Mouse (Mus musculus): ENCODE measurements around the gene Grik2. TPM values are rescaled to one million over a fixed set of nuclear protein-coding genes. Genes with fewer than 3 reads are reported as not detected.

The Grik2 gene
- total RNA-seq, 1 experiment, result 0.22 TPM

GRCm38 (mm10) chr10:49220096-49220495 is 568.5 kb downstream of the Grik2 start:
- no peaks in the 10 kb centered on the region for H3K36me3 ChIP-seq (ENCODE audit: control insufficient read depth, insufficient read depth, low read length, poor library complexity, severe bottlenecking)
- H3K27ac ChIP-seq (ENCODE audit: insufficient read depth, low read depth, low read length, poor library complexity, severe bottlenecking), result no peak overlapping the region
- no peak overlapping the region for H3K9ac ChIP-seq (ENCODE audit: insufficient read depth, low read depth, low read length, poor library complexity, severe bottlenecking)
- no peak for TF ChIP-seq MAFK (IDR thresholded peaks at IDR 0.05; ENCODE audit: insufficient read depth, low read depth, low read length)
- no peak for TF ChIP-seq CHD2 (IDR thresholded peaks at IDR 0.05; ENCODE audit: low read depth, low read length)
- TF ChIP-seq HCFC1 (IDR thresholded peaks at IDR 0.05; ENCODE audit: borderline replicate concordance, insufficient read depth, low read length), result no peak
- no peak for TF ChIP-seq ZNF384 (IDR thresholded peaks at IDR 0.05; ENCODE audit: low read depth, low read length)
- no peak for TF ChIP-seq ZC3H11A (IDR thresholded peaks at IDR 0.05; ENCODE audit: borderline replicate concordance, low read depth, low read length)
- in situ Hi-C loops (cut with MboI; ENCODE audit: low sequenced_read_pairs in 2 of 2, unreplicated experiment in 2 of 2), result no loop called here
- H3K4me1 ChIP-seq (ENCODE audit: control insufficient read depth in 2 of 2, insufficient read depth in 2 of 2, low read length in 2 of 2, poor library complexity in 1 of 2), result no peaks in the 10 kb centered on the region
- no peak for DNase-seq (ENCODE audit: low read depth, low spot score)
- no peaks in the 10 kb centered on the region for H3K9me3 ChIP-seq (ENCODE audit: control insufficient read depth, insufficient read depth, low read depth, low read length)
- H3K4me3 ChIP-seq (ENCODE audit: insufficient read depth in 1 of 2, low read depth in 1 of 2, low read length in 2 of 2, poor library complexity in 1 of 2, severe bottlenecking in 1 of 2), result no peak overlapping the region

DNA sequence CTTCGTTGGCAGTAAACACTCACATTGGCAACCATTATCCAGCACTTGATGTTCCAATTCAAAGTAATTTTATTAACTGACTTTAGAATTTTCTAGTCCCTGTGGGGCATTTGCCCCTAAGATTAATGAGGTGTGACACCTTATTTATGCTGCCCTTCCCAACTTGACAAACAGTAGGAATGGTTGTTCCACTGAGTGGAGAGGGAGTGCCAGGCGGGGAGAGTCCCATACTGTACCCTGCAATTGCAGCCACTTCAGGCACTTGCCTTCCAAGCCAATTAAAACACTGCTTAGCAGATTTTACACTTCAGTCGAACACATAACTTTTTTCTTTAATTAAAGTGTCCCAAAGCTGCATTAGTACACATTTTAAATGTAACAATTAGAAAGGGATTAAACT is 568.9 kb downstream of the Grik2 start:
- Histone ChIP-seq H3K27ac (ENCODE audit: insufficient read depth, low read depth, low read length, poor library complexity, severe bottlenecking) (no peak overlapping the region), H3K4me1 (ENCODE audit: control insufficient read depth in 2 of 2, insufficient read depth in 2 of 2, low read length in 2 of 2, poor library complexity in 1 of 2) (no peaks in the 10 kb centered on the region), H3K4me3 (ENCODE audit: insufficient read depth in 1 of 2, low read depth in 1 of 2, low read length in 2 of 2, poor library complexity in 1 of 2, severe bottlenecking in 1 of 2) (no peak overlapping the region), H3K36me3 (ENCODE audit: control insufficient read depth, insufficient read depth, low read length, poor library complexity, severe bottlenecking) (no peaks in the 10 kb centered on the region), H3K9me3 (ENCODE audit: control insufficient read depth, insufficient read depth, low read depth, low read length) (no peaks in the 10 kb centered on the region), H3K9ac (ENCODE audit: insufficient read depth, low read depth, low read length, poor library complexity, severe bottlenecking) (no peak overlapping the region)
- no peak for DNase-seq (ENCODE audit: low read depth, low spot score)
- in situ Hi-C loops (cut with MboI; ENCODE audit: low sequenced_read_pairs in 2 of 2, unreplicated experiment in 2 of 2), result no loop called here
- TF ChIP-seq ZNF384 (IDR thresholded peaks at IDR 0.05; ENCODE audit: low read depth, low read length), result no peak
- no peak for TF ChIP-seq MAFK (IDR thresholded peaks at IDR 0.05; ENCODE audit: insufficient read depth, low read depth, low read length)
- TF ChIP-seq ZC3H11A (IDR thresholded peaks at IDR 0.05; ENCODE audit: borderline replicate concordance, low read depth, low read length), result no peak
- TF ChIP-seq HCFC1 (IDR thresholded peaks at IDR 0.05; ENCODE audit: borderline replicate concordance, insufficient read depth, low read length), result no peak
- no peak for TF ChIP-seq CHD2 (IDR thresholded peaks at IDR 0.05; ENCODE audit: low read depth, low read length)

DNA sequence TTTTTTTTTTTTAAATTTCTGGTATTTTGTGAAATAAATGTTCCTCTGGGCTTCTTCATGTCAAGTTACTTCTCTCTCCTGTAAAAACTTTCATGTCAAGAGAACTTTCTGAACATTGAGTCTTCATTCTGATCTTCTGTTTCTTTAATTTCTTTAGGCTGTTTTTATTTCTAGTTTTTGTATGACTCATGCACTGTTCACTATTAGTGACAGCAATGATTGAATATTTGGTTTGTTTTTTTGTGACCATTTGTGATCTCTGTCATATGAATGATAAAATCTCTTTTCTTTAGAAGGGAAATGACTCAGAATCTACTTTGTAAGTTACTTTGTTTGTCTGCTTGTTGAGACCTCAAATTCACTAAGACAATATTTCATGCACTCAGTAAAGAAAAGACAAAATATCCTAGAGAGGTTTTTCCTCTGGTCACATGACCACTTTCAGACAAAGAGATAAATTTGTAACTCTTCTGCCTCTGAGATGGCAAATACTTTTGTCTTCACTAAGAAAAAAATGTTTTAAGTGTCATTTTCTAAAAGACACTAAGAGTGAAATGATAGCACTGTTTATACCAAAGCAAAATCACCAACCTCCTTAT is 596.7 kb downstream of the Grik2 start:
- TF ChIP-seq ZNF384 (IDR thresholded peaks at IDR 0.05; ENCODE audit: low read depth, low read length), result no peak
- TF ChIP-seq MAFK (IDR thresholded peaks at IDR 0.05; ENCODE audit: insufficient read depth, low read depth, low read length), result no peak
- TF ChIP-seq HCFC1 (IDR thresholded peaks at IDR 0.05; ENCODE audit: borderline replicate concordance, insufficient read depth, low read length), result no peak
- TF ChIP-seq ZC3H11A (IDR thresholded peaks at IDR 0.05; ENCODE audit: borderline replicate concordance, low read depth, low read length), result no peak
- no peak for TF ChIP-seq CHD2 (IDR thresholded peaks at IDR 0.05; ENCODE audit: low read depth, low read length)
- in situ Hi-C loops (cut with MboI; ENCODE audit: low sequenced_read_pairs in 2 of 2, unreplicated experiment in 2 of 2), result no loop called here
- H3K36me3 ChIP-seq (ENCODE audit: control insufficient read depth, insufficient read depth, low read length, poor library complexity, severe bottlenecking), result no peaks in the 10 kb centered on the region
- H3K4me1 ChIP-seq (ENCODE audit: control insufficient read depth in 2 of 2, insufficient read depth in 2 of 2, low read length in 2 of 2, poor library complexity in 1 of 2), result no peaks in the 10 kb centered on the region
- H3K4me3 ChIP-seq (ENCODE audit: insufficient read depth in 1 of 2, low read depth in 1 of 2, low read length in 2 of 2, poor library complexity in 1 of 2, severe bottlenecking in 1 of 2), result no peak overlapping the region
- no peak for DNase-seq (ENCODE audit: low read depth, low spot score)
- no peaks in the 10 kb centered on the region for H3K9me3 ChIP-seq (ENCODE audit: control insufficient read depth, insufficient read depth, low read depth, low read length)
- no peak overlapping the region for H3K9ac ChIP-seq (ENCODE audit: insufficient read depth, low read depth, low read length, poor library complexity, severe bottlenecking)
- H3K27ac ChIP-seq (ENCODE audit: insufficient read depth, low read depth, low read length, poor library complexity, severe bottlenecking), result no peak overlapping the region

GRCm38 (mm10) chr10:49191291-49191690 is 597.3 kb downstream of the Grik2 start:
- Histone ChIP-seq H3K36me3 (ENCODE audit: control insufficient read depth, insufficient read depth, low read length, poor library complexity, severe bottlenecking) (no peaks in the 10 kb centered on the region), H3K4me1 (ENCODE audit: control insufficient read depth in 2 of 2, insufficient read depth in 2 of 2, low read length in 2 of 2, poor library complexity in 1 of 2) (no peaks in the 10 kb centered on the region), H3K9ac (ENCODE audit: insufficient read depth, low read depth, low read length, poor library complexity, severe bottlenecking) (no peak overlapping the region), H3K27ac (ENCODE audit: insufficient read depth, low read depth, low read length, poor library complexity, severe bottlenecking) (no peak overlapping the region), H3K9me3 (ENCODE audit: control insufficient read depth, insufficient read depth, low read depth, low read length) (no peaks in the 10 kb centered on the region), H3K4me3 (ENCODE audit: insufficient read depth in 1 of 2, low read depth in 1 of 2, low read length in 2 of 2, poor library complexity in 1 of 2, severe bottlenecking in 1 of 2) (no peak overlapping the region)
- in situ Hi-C loops (cut with MboI; ENCODE audit: low sequenced_read_pairs in 2 of 2, unreplicated experiment in 2 of 2), result no loop called here
- no peak for DNase-seq (ENCODE audit: low read depth, low spot score)
- no peak for TF ChIP-seq HCFC1 (IDR thresholded peaks at IDR 0.05; ENCODE audit: borderline replicate concordance, insufficient read depth, low read length)
- TF ChIP-seq MAFK (IDR thresholded peaks at IDR 0.05; ENCODE audit: insufficient read depth, low read depth, low read length), result no peak
- no peak for TF ChIP-seq CHD2 (IDR thresholded peaks at IDR 0.05; ENCODE audit: low read depth, low read length)
- TF ChIP-seq ZNF384 (IDR thresholded peaks at IDR 0.05; ENCODE audit: low read depth, low read length), result no peak
- no peak for TF ChIP-seq ZC3H11A (IDR thresholded peaks at IDR 0.05; ENCODE audit: borderline replicate concordance, low read depth, low read length)
